Mouse (Mus musculus): Measurements from ENCODE around the gene Unc80. TPM values are rescaled to one million over a fixed set of nuclear protein-coding genes. Genes with fewer than 3 reads are reported as not detected.
"Not testable (repeated sequence)": the region's sequence is repeated elsewhere in the genome, so short reads cannot be mapped to it uniquely, and the experiment has no call there.

The Unc80 gene
- polyA plus RNA-seq, 1 experiment from 2014 or later = 0.27 TPM

- no peaks in the 10 kb centered on the region for H3K9me3 ChIP-seq (ENCODE audit: control insufficient read depth, low read length)
- H3K27ac ChIP-seq (ENCODE audit: low read length) = no peak overlapping the region
- H3K27me3 ChIP-seq (replicated peaks; ENCODE audit: control insufficient read depth, insufficient read depth, low read length) = no peaks in the 10 kb centered on the region
- no peak overlapping the region for H3K4me2 ChIP-seq (ENCODE audit: low read depth, low read length)
- H3K4me1 ChIP-seq (ENCODE audit: control insufficient read depth, insufficient read depth, low read length) = no peaks in the 10 kb centered on the region
- 69% methylated on average over 5 of the region's 5 CpGs for WGBS
- ATAC-seq = no peak
- H3K4me3 ChIP-seq (ENCODE audit: low read length) = no peak overlapping the region
- H3K36me3 ChIP-seq (ENCODE audit: control insufficient read depth, insufficient read depth, low read length) = no peaks in the 10 kb centered on the region
- H3K9ac ChIP-seq (ENCODE audit: low read depth, low read length) = no peak overlapping the region
These were observed 226.1 kb downstream of the Unc80 start for GRCm38 (mm10) chr1:66694266-66694665.

GRCm38 (mm10) chr1:66695296-66695695, 227.1 kb downstream of the Unc80 start:
- 67% methylated on average over 7 of the region's 7 CpGs for WGBS
- Histone ChIP-seq H3K4me1 (ENCODE audit: control insufficient read depth, insufficient read depth, low read length) (peaks cover 3% of the 10 kb centered on the region; the same call in 1 of the 2 replicates), H3K4me3 (ENCODE audit: low read length) (no peak overlapping the region), H3K27ac (ENCODE audit: low read length) (no peak overlapping the region), H3K9me3 (ENCODE audit: control insufficient read depth, low read length) (no peaks in the 10 kb centered on the region), H3K36me3 (ENCODE audit: control insufficient read depth, insufficient read depth, low read length) (no peaks in the 10 kb centered on the region), H3K27me3 (replicated peaks; ENCODE audit: control insufficient read depth, insufficient read depth, low read length) (no peaks in the 10 kb centered on the region), H3K9ac (ENCODE audit: low read depth, low read length) (no peak overlapping the region), H3K4me2 (ENCODE audit: low read depth, low read length) (no peak overlapping the region)
- ATAC-seq = no peak

GRCm38 (mm10) chr1:66699630-66700029, 231.5 kb downstream of the Unc80 start:
- not testable (repeated sequence) for H3K4me3 ChIP-seq (ENCODE audit: low read length); H3K27me3 ChIP-seq (replicated peaks; ENCODE audit: control insufficient read depth, insufficient read depth, low read length); H3K27ac ChIP-seq (ENCODE audit: low read length); ATAC-seq; H3K9me3 ChIP-seq (ENCODE audit: control insufficient read depth, low read length); H3K36me3 ChIP-seq (ENCODE audit: control insufficient read depth, insufficient read depth, low read length); H3K9ac ChIP-seq (ENCODE audit: low read depth, low read length); H3K4me2 ChIP-seq (ENCODE audit: low read depth, low read length)
- 89% methylated on average over 10 of the region's 10 CpGs for WGBS
- H3K4me1 ChIP-seq (ENCODE audit: control insufficient read depth, insufficient read depth, low read length) = peaks cover 17% of the 10 kb centered on the region

GRCm38 (mm10) chr1:66700149-66700692, 232.1 kb downstream of the Unc80 start:
- peak overlapping the region; percentile 23; the same call in 1 of the 2 replicates for H3K27ac ChIP-seq (ENCODE audit: low read length)
- ATAC-seq = peak; percentile 29
- H3K27me3 ChIP-seq (replicated peaks; ENCODE audit: control insufficient read depth, insufficient read depth, low read length) = no peaks in the 10 kb centered on the region
- H3K36me3 ChIP-seq (ENCODE audit: control insufficient read depth, insufficient read depth, low read length) = no peaks in the 10 kb centered on the region
- H3K4me1 ChIP-seq (ENCODE audit: control insufficient read depth, insufficient read depth, low read length) = peaks cover 17% of the 10 kb centered on the region
- peak overlapping the region; percentile 89 for H3K4me3 ChIP-seq (ENCODE audit: low read length)
- WGBS = 46% methylated on average over 5 of the region's 5 CpGs
- H3K9me3 ChIP-seq (ENCODE audit: control insufficient read depth, low read length) = no peaks in the 10 kb centered on the region
- peak overlapping the region; percentile 59 for H3K4me2 ChIP-seq (ENCODE audit: low read depth, low read length)
- peak overlapping the region; percentile 24; the same call in 1 of the 2 replicates for H3K9ac ChIP-seq (ENCODE audit: low read depth, low read length)

GRCm38 (mm10) chr1:66700693-66701575, 232.8 kb downstream of the Unc80 start, which contains the start of gene Rpe:
TSS of gene Rpe (plus strand) at chr1:66700831.
- WGBS = under 1% methylated on average over 73 of the region's 73 CpGs
- ATAC-seq = peak; percentile 99
- Histone ChIP-seq H3K4me2 (ENCODE audit: low read depth, low read length) (peak within 1 kb of the TSS; percentile 59), H3K27me3 (replicated peaks; ENCODE audit: control insufficient read depth, insufficient read depth, low read length) (no peaks in the 10 kb centered on the region), H3K9me3 (ENCODE audit: control insufficient read depth, low read length) (no peaks in the 10 kb centered on the region), H3K4me1 (ENCODE audit: control insufficient read depth, insufficient read depth, low read length) (peaks cover 17% of the 10 kb centered on the region), H3K9ac (ENCODE audit: low read depth, low read length) (peak within 1 kb of the TSS; percentile 90), H3K4me3 (ENCODE audit: low read length) (peak within 1 kb of the TSS; percentile 89), H3K27ac (ENCODE audit: low read length) (peak within 1 kb of the TSS; percentile 74), H3K36me3 (ENCODE audit: control insufficient read depth, insufficient read depth, low read length) (no peaks in the 10 kb centered on the region)

GRCm38 (mm10) chr1:66701576-66701940, 233.4 kb downstream of the Unc80 start:
- H3K4me2 ChIP-seq (ENCODE audit: low read depth, low read length) = peak overlapping the region; percentile 59
- H3K9me3 ChIP-seq (ENCODE audit: control insufficient read depth, low read length) = no peaks in the 10 kb centered on the region
- peak overlapping the region; percentile 89 for H3K4me3 ChIP-seq (ENCODE audit: low read length)
- H3K36me3 ChIP-seq (ENCODE audit: control insufficient read depth, insufficient read depth, low read length) = no peaks in the 10 kb centered on the region
- H3K27me3 ChIP-seq (replicated peaks; ENCODE audit: control insufficient read depth, insufficient read depth, low read length) = no peaks in the 10 kb centered on the region
- H3K9ac ChIP-seq (ENCODE audit: low read depth, low read length) = peak overlapping the region; percentile 90
- no peak overlapping the region for H3K27ac ChIP-seq (ENCODE audit: low read length)
- ATAC-seq = no peak
- H3K4me1 ChIP-seq (ENCODE audit: control insufficient read depth, insufficient read depth, low read length) = peaks cover 17% of the 10 kb centered on the region
- 27% methylated on average over 2 of the region's 2 CpGs for WGBS

GRCm38 (mm10) chr1:66702623-66703345, 234.6 kb downstream of the Unc80 start:
- no peaks in the 10 kb centered on the region for H3K9me3 ChIP-seq (ENCODE audit: control insufficient read depth, low read length)
- H3K36me3 ChIP-seq (ENCODE audit: control insufficient read depth, insufficient read depth, low read length) = peaks cover 3% of the 10 kb centered on the region; the same call in 1 of the 2 replicates
- peaks cover 17% of the 10 kb centered on the region for H3K4me1 ChIP-seq (ENCODE audit: control insufficient read depth, insufficient read depth, low read length)
- WGBS = 80% methylated on average over 4 of the region's 4 CpGs
- H3K27ac ChIP-seq (ENCODE audit: low read length) = no peak overlapping the region
- H3K4me3 ChIP-seq (ENCODE audit: low read length) = no peak overlapping the region
- H3K9ac ChIP-seq (ENCODE audit: low read depth, low read length) = no peak overlapping the region
- H3K27me3 ChIP-seq (replicated peaks; ENCODE audit: control insufficient read depth, insufficient read depth, low read length) = no peaks in the 10 kb centered on the region
- H3K4me2 ChIP-seq (ENCODE audit: low read depth, low read length) = no peak overlapping the region
- no peak for ATAC-seq

GRCm38 (mm10) chr1:66704523-66704922, 236.4 kb downstream of the Unc80 start:
- Histone ChIP-seq H3K27ac (ENCODE audit: low read length) (0 out of 2 replicates have a peak overlapping the region, but pooled peaks have one; percentile 5), H3K36me3 (ENCODE audit: control insufficient read depth, insufficient read depth, low read length) (peaks cover 3% of the 10 kb centered on the region; the same call in 1 of the 2 replicates), H3K27me3 (replicated peaks; ENCODE audit: control insufficient read depth, insufficient read depth, low read length) (no peaks in the 10 kb centered on the region), H3K9ac (ENCODE audit: low read depth, low read length) (no peak overlapping the region), H3K4me3 (ENCODE audit: low read length) (no peak overlapping the region), H3K4me2 (ENCODE audit: low read depth, low read length) (no peak overlapping the region), H3K9me3 (ENCODE audit: control insufficient read depth, low read length) (no peaks in the 10 kb centered on the region), H3K4me1 (ENCODE audit: control insufficient read depth, insufficient read depth, low read length) (peaks cover 17% of the 10 kb centered on the region)
- 52% methylated on average over 6 of the region's 6 CpGs for WGBS
- peak; percentile 48 for ATAC-seq

GRCm38 (mm10) chr1:66712859-66713258, 244.7 kb downstream of the Unc80 start:
- Histone ChIP-seq H3K4me3 (ENCODE audit: low read length) (no peak overlapping the region), H3K4me1 (ENCODE audit: control insufficient read depth, insufficient read depth, low read length) (no peaks in the 10 kb centered on the region), H3K27me3 (replicated peaks; ENCODE audit: control insufficient read depth, insufficient read depth, low read length) (no peaks in the 10 kb centered on the region), H3K4me2 (ENCODE audit: low read depth, low read length) (no peak overlapping the region), H3K36me3 (ENCODE audit: control insufficient read depth, insufficient read depth, low read length) (peaks cover 7% of the 10 kb centered on the region), H3K27ac (ENCODE audit: low read length) (no peak overlapping the region), H3K9ac (ENCODE audit: low read depth, low read length) (no peak overlapping the region), H3K9me3 (ENCODE audit: control insufficient read depth, low read length) (no peaks in the 10 kb centered on the region)
- no peak for ATAC-seq
- WGBS = 94% methylated on average over 3 of the region's 3 CpGs
